Mouse (Mus musculus) Patski (cell line): ENCODE measurements around the gene Tspan9. TPM values are rescaled to one million over a fixed set of nuclear protein-coding genes. Genes with fewer than 3 reads are reported as not detected.

Experiments
- ATAC-seq: fragments of 100-300 bp; one replicate; pipeline ENCODE4 v1.8.0; 2021
- CTCF ChIA-PET: fragments of 350-600 bp; sonication (Branson Sonifier 250); formaldehyde crosslinking; loops from one replicate; lab custom pipeline; 2022; ENCODE audit warnings: inconsistent platforms; lab: Charles Lee
- POLR2A ChIA-PET: fragments of 350-600 bp; sonication (Branson Sonifier 250); formaldehyde crosslinking; loops from one replicate; lab custom pipeline; 2022; ENCODE audit warnings: antibody characterized with exemption, inconsistent platforms; lab: Charles Lee
- DNase-seq: peaks from one replicate; pipeline ENCODE4 v3.0.0-alpha.2; 2011; ENCODE audit warnings: low read depth, low spot score
- H3K27me3 ChIP-seq: fragments of 371-371 bp; one replicate; pipeline ENCODE4 v1.5.1; 2021
- CTCF ChIP-seq: fragments of 100-300 bp; IDR thresholded peaks from one replicate; pipeline ENCODE4 v1.5.1; 2021
- in situ Hi-C: fragments of 300-500 bp; cut with MboI; formaldehyde crosslinking; loops from 3 replicates; pipeline ENCODE4 v1.11.1; 2018; ENCODE audit warnings: low pct_unique_long_range_greater_than_20kb, mixed read lengths
- polyA plus RNA-seq: library from polyadenylated mRNA; unstranded; gene quantifications from one replicate; pipeline ENCODE4 v1.2.3, GENCODE M21; 2021

Tspan9 gene
- polyA plus RNA-seq, 1 experiment from 2014 or later, result 135 TPM

GRCm38 (mm10) chr6:128122127-128122526 lies 21.3 kb downstream of the Tspan9 start:
- no peak for TF ChIP-seq CTCF
- peak; percentile 36 for ATAC-seq
- no peak for DNase-seq
- in situ Hi-C loops, result no loop called here
- H3K27me3 ChIP-seq, result no peaks in the 10 kb centered on the region
- ChIA-PET POLR2A (interaction anchor here (0.6 kb wide), 2 partner anchors 9 to 13 kb away, joined by 3 to 4 read pairs; no protein-coding TSS in a partner anchor), CTCF (interaction anchor here (1.3 to 1.4 kb wide), 3 partner anchors 13 to 19 kb away, joined by 3 to 4 read pairs (median 3); no protein-coding TSS in a partner anchor)

- no peak for TF ChIP-seq CTCF
- DNase-seq (peak; percentile 55), ATAC-seq (peak; percentile 73)
- no peaks in the 10 kb centered on the region for H3K27me3 ChIP-seq
- POLR2A ChIA-PET, result no interaction called here
- CTCF ChIA-PET, result interaction anchor here (1.3 to 1.4 kb wide), 3 partner anchors 13 to 20 kb away, joined by 3 to 4 read pairs (median 3); no protein-coding TSS in a partner anchor
- in situ Hi-C loops, result no loop called here
Measured at GRCm38 (mm10) chr6:128121691-128122090, 21.7 kb downstream of the Tspan9 start.

DNA sequence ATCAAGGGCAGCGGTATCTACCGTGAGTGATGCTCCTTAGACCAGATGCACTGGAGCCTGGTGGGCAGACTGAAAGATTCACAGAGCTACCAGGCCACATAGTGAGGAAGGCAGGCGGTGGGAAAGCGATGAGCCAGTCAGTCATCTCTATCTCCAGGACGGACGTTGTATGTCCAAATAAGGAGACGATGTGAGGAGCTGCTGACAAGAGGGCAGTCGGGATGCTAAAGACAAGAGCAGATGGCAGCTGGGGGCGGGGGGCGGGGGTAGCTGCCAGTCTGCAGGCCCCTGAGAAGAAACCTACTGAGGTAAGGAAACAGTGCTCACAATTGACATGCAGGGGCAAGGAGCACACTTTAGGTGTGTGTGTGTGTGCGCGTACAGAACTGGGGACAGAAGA lies 22.6 kb downstream of the Tspan9 start:
- in situ Hi-C loops, result no loop called here
- DNase-seq, result no peak
- no peak for TF ChIP-seq CTCF
- ChIA-PET POLR2A (no interaction called here), CTCF (interaction anchor here (1.4 to 1.6 kb wide), 2 partner anchors 12 to 27 kb away, joined by 3 to 8 read pairs; no protein-coding TSS in a partner anchor)
- no peak for ATAC-seq
- no peaks in the 10 kb centered on the region for H3K27me3 ChIP-seq

GRCm38 (mm10) chr6:128118670-128119230 lies 24.6 kb downstream of the Tspan9 start:
- in situ Hi-C loops, result no loop called here
- DNase-seq (no peak), ATAC-seq (no peak)
- POLR2A ChIA-PET, result no interaction called here
- no peaks in the 10 kb centered on the region for H3K27me3 ChIP-seq
- CTCF ChIA-PET, result no interaction called here
- TF ChIP-seq CTCF, result no peak

DNA sequence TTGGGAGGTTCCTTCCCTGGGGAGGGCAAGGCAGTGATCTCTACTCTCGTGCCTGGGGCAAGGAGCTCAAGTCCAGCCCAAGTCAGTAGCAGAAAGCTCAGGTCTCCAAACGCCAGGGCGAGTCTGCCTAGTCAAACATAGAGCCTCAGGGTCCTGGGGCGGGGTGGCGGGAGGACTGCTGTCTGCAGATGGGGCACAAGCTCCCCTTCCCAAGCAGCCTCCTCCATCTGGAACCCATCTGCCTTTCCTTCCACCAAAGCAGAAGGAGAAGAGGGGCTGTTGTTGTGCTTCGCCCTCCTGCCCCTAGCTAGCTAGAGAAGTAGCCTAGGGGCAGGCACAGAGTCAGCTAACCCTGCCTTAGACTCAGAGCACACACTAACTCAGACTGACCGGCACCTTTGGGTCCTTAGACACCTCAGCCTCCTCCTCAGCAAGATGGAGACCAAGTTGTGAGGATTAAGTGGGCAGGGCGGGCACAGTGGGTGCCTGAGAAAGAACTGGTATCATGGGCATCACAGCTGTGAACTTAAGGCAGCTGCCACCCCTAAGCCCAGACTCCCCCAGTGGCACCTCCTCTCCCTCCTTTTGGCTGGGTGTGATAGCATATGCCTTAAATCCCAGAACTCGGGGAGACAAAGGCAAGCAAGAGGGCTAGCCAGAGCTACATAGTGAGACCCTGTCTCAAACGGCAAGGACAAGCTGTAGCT lies 26.4 kb downstream of the Tspan9 start:
- ChIA-PET POLR2A (no interaction called here), CTCF (interaction anchor here (1.2 kb wide), 1 partner anchor 28 kb away, joined by 5 read pairs; no protein-coding TSS in a partner anchor)
- DNase-seq (no peak), ATAC-seq (no peak)
- no peaks in the 10 kb centered on the region for H3K27me3 ChIP-seq
- no peak for TF ChIP-seq CTCF
- in situ Hi-C loops, result no loop called here

DNA sequence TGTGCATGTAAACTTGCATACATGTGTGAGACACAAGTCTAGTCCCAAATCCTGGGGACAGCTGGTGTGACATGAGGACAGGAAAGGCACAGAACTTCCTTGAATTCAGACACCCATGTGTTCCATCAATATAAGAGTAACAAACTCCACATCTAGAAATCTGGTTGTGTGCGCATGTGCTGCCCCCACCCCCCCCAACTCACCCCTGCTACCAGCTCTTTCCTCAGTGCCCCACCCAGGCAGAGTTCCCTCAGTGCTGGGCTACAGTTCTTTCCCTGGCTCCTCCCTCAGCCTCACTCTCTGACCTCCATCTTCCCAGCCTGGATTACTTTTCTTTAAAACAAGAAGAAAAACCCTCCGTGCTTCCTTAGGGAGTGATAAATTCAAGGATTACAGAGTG lies 27.1 kb downstream of the Tspan9 start:
- DNase-seq, result no peak
- TF ChIP-seq CTCF, result no peak
- ChIA-PET CTCF (no interaction called here), POLR2A (no interaction called here)
- H3K27me3 ChIP-seq, result no peaks in the 10 kb centered on the region
- in situ Hi-C loops, result no loop called here
- ATAC-seq, result no peak

- CTCF ChIA-PET, result interaction anchor here (0.8 to 2.1 kb wide), 2 partner anchors 11 to 31 kb away, joined by 3 to 7 read pairs; no protein-coding TSS in a partner anchor
- no peaks in the 10 kb centered on the region for H3K27me3 ChIP-seq
- DNase-seq (no peak), ATAC-seq (no peak)
- POLR2A ChIA-PET, result no interaction called here
- no peak for TF ChIP-seq CTCF
- in situ Hi-C loops, result no loop called here
Measured at GRCm38 (mm10) chr6:128115121-128115520, 28.3 kb downstream of the Tspan9 start.

GRCm38 (mm10) chr6:128112605-128113004 lies 30.8 kb downstream of the Tspan9 start:
- DNase-seq (no peak), ATAC-seq (no peak)
- no peak for TF ChIP-seq CTCF
- CTCF ChIA-PET, result no interaction called here
- in situ Hi-C loops, result no loop called here
- H3K27me3 ChIP-seq, result no peaks in the 10 kb centered on the region
- POLR2A ChIA-PET, result no interaction called here

DNA sequence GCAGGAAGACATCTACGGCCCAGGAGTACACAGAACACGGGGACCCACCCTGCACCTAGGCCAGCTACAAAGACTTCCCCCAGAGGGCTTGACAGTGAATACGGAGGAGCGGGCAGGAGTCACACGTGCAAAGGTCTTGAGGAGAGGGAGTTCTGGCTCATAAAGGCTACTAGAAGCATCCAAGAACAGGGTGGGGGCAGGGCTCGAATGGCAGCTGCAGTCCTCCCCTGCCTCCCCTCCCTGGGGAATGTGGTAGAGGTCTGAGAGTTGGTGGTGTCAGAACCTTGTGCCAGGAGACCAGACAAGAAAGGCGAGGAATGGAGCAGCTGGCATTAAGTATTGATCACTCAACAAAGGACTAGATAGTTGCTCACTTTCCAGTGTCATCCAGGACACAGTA lies 31.6 kb downstream of the Tspan9 start:
- in situ Hi-C loops, result no loop called here
- CTCF ChIA-PET, result no interaction called here
- POLR2A ChIA-PET, result no interaction called here
- no peaks in the 10 kb centered on the region for H3K27me3 ChIP-seq
- ATAC-seq (no peak), DNase-seq (no peak)
- TF ChIP-seq CTCF, result no peak

- CTCF ChIA-PET, result interaction anchor here (0.7 to 2.1 kb wide), 6 partner anchors 12 to 128 kb away, joined by 3 to 8 read pairs (median 3); no protein-coding TSS in a partner anchor
- ATAC-seq (peak; percentile 80), DNase-seq (peak; percentile 57)
- no peaks in the 10 kb centered on the region for H3K27me3 ChIP-seq
- no peak for TF ChIP-seq CTCF
- in situ Hi-C loops, result no loop called here
- POLR2A ChIA-PET, result interaction anchor here (1.3 kb wide), 1 partner anchor 14 kb away, joined by 3 read pairs; no protein-coding TSS in a partner anchor
Measured at GRCm38 (mm10) chr6:128108324-128109035, 34.9 kb downstream of the Tspan9 start.
